Mouse (Mus musculus): ENCODE results near the gene Myzap.

Gene Myzap

DNA sequence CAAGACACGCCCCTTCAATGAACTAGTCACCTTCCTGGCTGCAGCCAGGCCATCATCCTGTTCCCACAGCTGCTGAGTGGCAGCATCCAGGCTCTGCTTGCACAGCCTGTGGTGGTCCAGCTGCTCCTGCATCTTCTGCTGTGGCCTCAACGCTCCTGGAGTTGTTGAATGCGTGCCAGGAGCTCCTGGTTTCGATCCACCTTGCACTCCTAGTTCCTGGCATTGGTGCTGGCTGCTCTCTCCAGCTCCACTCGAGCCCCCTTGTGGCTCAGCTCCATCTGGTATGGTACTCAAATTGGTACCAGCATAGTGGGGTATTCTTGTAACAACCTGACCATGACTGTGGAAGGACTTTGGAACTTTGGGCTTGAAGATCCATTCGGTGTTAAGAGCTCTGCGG, 7.7 kb upstream of the Myzap start:
- no peak for DNase-seq (ENCODE audit: low spot score)

DNA sequence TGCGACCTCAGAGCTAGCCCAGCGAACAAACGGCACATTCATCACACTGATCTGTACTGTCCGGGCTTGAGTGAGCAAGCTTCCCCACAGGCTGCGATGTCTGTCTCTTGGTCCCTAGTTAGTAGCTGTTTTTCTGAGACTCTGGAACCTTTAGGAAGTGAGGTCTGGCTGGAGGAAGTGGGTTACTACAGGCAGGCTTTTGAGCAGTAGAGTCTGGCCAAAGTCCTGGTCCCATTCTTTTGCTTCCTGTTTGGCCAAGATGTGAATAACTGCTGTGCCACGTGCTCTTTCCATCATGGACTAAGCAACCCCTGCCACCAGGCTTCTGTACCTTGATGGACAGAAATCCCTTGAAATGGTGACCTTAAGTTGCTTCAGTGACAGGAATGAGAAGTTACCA, 4.7 kb upstream of the Myzap start:
- DNase-seq (ENCODE audit: low spot score): no peak

GRCm38 (mm10) chr9:71592577-71593285, 571 bp upstream of the Myzap start:
- DNase-seq (ENCODE audit: low spot score): no peak

GRCm38 (mm10) chr9:71591106-71591505, 1.1 kb downstream of the Myzap start:
- no peak for DNase-seq (ENCODE audit: low spot score)

- DNase-seq (ENCODE audit: low spot score): no peak
Measured at GRCm38 (mm10) chr9:71589771-71590170, 2.4 kb downstream of the Myzap start.

DNA sequence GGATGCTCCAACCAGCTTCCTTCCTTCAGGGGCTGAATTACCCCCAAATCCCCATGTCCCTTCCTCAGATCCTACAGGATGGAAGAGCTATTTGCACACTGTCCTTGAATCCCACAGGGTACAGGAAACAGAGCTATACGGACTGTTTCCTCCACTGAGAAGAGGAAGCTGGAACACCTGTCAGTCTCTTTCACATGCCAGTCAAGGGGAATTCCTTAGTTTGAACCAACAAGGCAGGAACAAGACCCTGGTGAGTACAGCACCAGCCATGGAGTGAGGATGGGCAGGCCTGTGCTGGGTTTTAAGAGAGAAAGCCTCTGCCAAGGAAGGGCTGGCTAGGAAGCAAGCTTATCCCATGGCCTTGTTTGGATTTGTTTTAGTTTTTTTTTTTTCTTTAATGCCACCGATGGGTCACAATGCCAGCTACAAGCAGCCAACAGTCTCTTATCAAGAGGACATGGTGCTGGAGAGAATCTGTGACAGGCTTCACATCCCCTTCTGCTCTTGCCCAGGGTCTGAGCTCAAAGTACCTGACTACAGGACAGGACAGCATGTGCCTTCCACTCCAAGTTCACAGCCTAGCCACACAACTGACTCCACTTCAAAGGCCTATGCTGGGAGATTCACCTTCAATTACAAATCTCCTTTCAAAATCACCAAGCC, 3.1 kb downstream of the Myzap start:
- DNase-seq (ENCODE audit: low spot score): no peak

DNA sequence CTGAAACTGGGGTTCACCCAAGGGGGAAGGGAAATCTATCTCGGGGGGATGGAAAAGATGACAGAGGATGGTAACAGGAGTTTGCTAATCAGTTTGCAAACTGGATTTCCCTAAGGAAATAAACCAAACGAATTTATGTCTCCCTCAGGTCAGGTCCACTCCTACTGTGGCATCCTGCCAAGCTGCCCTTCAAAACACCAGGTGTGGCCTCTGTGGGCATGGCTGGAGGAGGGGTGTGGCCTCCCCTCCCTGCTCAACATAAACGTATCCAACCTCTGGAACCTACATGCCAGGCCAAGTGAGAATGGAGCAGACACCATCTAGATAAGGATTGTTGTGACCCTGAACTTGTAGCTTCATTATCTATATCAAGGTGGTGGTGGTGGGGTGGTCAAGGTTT, 5.8 kb downstream of the Myzap start:
- no peak for DNase-seq (ENCODE audit: low spot score)

- no peak for DNase-seq (ENCODE audit: low spot score)
Measured at GRCm38 (mm10) chr9:71582771-71583170, 9.4 kb downstream of the Myzap start.

DNA sequence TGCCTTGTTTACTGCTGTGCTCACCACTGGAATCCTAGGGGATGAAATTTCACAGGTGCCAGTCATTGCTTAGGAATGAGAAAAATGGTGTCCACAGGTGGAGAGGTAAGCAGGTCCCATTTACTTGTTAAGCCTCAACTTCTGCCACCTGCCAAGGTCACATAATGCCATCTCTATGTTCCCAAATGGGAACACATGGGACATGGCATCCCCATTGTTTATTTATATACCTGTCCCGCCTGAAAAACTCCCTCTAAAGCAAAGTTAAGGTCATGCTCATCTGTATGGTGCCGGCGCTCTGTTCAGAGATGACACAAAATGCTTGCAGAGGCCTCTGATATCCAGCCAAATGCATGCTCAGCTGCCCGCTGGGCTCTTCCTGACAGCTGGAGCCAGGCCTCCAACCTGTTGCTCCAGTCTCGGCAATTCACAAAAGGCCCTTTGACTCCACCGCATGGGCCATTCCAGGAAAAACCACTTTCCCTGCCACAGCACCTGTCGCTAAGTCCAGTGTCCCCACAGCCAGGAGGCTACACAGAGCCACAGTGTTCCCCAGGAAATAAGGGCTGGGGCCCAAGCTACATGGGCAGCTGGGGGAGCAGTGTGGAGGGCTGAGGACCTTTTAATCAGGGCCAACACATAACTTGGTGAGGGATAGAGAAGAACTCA, 13.1 kb downstream of the Myzap start:
- no peak for DNase-seq (ENCODE audit: low spot score)

GRCm38 (mm10) chr9:71574440-71574839, 17.7 kb downstream of the Myzap start:
- no peak for DNase-seq (ENCODE audit: low spot score)

- DNase-seq (ENCODE audit: low spot score): no peak
Measured at GRCm38 (mm10) chr9:71573771-71574340, 18.3 kb downstream of the Myzap start.

DNA sequence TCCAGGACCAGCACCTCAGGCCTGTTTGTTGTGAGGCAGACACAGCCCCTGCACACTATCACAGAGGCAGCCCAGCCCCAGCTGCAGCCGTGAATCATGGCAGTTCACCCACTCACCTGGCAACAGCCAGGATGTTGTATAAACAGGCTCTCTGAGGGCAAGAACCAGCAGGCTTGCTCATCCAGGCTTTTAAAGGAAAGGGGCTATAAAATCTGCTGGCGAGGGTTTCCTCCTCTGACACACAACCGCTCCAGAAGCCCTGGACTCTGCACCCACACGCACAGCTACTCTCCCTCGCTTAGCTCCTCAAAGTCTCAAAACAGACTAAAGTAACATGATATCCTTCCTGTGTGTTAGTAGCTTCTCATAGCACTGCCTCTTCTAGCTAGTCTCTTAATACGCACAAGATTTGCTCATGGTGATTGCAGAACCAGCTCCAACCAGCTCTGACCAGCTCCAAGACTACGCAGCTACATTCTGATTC, 21.0 kb downstream of the Myzap start:
- no peak for DNase-seq (ENCODE audit: low spot score)

DNA sequence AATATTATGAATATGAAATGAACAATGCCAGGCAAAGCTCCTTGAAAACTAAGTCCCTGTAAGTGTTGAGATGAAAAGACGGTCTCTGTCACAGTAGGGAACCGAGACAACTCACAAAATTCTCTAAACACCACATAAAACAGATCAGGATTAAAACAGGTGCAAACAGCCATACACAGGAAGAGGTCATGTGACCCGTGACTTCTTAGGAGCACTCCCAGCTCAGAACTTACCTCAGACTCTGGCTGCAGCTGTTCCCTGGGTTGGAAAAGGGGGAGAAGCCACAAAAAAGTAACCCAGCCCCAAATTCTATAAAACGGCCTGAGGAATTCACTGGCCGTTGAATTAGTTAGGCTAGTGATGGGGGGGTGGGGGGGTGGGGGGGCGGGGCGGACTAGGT, 22.0 kb downstream of the Myzap start:
- no peak for DNase-seq (ENCODE audit: low spot score)

- no peak for DNase-seq (ENCODE audit: low spot score)
Measured at GRCm38 (mm10) chr9:71568323-71568942, 23.7 kb downstream of the Myzap start.

- no peak for DNase-seq (ENCODE audit: low spot score)
Measured at GRCm38 (mm10) chr9:71567391-71567790, 24.8 kb downstream of the Myzap start.

DNA sequence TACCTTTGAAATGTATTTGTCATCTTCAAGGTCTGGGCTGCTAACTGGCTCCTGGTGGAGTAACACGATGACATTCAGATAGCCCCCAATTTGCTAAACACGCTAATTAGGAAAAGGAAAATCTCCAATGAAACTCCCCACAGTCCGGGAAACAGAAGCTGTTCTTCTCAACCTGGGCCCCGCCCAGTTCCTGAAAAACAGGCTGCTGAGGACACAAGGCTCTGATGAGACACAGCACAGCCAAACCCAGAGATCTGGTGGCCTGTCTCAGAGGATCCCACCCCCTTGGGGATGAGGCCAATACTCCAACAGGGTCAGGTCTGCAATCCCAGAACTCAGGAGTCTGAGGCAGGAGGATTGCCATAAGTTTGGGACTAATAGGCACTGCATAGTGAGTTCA, 25.4 kb downstream of the Myzap start:
- no peak for DNase-seq (ENCODE audit: low spot score)

DNA sequence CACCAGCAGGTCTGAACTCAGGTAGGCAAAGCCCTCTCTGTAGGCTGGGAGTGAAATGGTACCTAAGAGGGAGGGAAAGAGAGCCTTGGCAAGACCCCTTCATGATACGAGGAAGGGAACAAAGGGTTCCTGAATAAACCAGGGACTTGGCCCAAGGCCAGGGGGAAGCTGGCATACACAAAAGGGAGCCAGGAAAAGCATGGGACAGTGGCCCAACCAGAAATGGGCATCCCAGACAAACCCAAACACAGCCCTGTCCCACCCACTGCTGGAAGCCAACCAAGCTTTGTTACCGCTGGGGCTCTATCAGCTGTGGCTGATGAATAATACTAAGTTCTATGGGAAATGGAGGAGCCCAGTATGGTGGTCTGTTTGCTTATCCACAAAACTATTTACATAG, 34.4 kb downstream of the Myzap start:
- DNase-seq (ENCODE audit: low spot score): no peak

DNA sequence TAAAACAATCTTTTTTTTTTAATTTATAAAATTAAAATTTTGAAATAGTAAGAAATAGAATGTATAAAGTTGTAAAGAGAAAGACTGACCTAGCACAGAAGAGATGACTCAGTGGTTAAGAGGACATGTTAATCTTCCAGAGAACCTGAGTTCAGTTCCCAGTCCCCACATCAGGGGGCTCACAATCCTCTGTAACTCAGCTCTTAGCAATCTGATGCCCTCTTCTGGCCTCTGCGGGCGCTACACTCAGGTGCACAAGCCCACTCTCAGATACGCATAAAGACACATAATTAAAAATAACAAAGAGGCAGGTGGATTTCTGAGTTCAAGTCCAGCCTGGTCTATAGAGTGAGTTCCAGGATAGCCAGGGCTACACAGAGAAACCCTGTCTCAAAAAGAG, 38.2 kb downstream of the Myzap start:
- no peak for DNase-seq (ENCODE audit: low spot score)

DNA sequence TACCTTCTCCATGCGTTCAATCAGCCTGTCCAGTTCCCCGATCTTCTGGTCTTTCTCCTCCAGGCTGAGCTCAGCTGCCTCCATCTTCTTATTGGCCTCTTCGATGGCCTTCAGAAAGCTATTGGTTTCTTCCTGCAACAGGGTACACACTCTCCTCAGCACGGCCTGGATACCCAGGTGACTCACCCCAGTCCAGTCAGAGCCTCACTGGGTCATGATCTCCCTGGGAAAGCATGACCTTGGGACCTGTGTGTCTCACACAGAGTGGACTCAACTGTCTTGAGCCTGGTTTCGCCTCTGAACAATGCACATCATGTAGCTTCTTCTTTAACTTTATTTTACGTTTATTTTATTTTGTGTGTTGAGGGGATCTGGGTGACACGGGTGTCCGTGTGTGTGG, 42.0 kb downstream of the Myzap start:
- DNase-seq (ENCODE audit: low spot score): no peak

GRCm38 (mm10) chr9:71547704-71548275, 44.4 kb downstream of the Myzap start:
- no peak for DNase-seq (ENCODE audit: low spot score)

DNA sequence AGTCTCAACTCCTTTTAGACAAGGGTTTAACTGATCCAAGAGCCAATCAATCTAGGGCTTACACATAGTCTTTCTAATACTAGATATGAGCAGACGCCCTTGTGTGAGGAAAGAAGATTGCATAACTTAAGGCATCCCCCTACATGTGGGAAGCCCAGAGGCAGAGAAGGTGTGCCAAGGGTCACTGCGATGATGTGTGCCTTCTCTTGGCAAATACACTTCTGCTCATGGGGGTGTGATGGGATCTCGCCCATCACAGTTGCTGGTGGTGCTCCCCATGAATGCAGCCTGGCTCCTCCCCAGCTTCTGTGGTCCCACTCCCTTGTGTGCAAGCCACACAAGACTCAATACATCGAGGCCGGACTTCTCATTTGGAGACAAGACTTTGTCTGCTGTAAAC, 47.3 kb downstream of the Myzap start:
- no peak for DNase-seq (ENCODE audit: low spot score)

All from urinary bladder, postnatal 10 days (tissue).